Mouse (Mus musculus) testis, postnatal 14 days (tissue): ENCODE measurements around the gene Rpl22.

Source experiments
- DNase-seq: peaks from one replicate; pipeline ENCODE4 v3.0.0; 2021; ENCODE audit warnings: low spot score

Rpl22 gene

DNA sequence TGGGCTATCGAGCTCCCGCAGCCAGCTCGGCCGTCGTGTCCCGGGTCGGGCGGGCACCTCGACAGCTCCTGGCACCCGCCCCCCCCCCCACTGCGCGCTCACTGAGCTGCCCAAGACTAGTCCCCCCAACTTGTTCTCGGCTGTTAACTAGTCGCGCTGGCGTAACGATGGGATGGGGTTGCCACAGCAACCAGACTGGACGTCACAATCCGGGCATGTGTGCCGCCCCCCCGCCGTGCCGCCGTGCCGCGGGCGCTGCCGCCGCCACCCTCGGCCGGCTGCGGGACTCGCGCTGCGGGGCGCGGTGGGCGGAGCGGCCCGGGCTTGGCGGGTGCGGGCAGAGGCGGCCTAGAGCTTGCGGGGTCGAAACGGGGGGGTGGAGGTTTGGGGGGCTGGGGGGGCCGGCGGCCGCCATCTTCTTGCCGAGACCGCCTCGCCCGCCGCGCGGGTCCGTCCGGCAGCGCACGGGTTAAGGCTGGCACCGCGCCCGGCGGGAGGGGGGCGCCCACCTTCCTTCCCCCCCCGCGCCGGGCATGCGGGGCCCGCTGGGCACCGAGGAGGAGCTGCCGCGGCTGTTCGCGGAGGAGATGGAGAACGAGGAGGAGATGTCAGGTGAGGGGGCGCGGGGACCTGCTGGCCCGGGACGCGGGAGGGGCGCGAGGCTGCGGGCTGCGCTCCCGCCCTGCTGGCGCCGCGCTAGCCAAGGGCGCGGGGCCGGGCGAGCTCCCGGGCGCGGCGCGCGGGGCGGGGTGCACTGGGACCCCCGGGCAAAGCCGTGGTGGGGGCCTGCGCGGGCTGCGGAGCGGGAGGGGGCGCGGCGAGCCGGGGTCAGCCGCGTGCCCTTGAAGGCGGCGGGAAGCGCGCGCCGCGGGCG lies 13.1 kb downstream of the Rpl22 start, which contains the start of gene Chd5:
TSS of gene Chd5 (plus strand) at position 233 of the 874 bp plus-strand sequence.
- no peak for DNase-seq

DNA sequence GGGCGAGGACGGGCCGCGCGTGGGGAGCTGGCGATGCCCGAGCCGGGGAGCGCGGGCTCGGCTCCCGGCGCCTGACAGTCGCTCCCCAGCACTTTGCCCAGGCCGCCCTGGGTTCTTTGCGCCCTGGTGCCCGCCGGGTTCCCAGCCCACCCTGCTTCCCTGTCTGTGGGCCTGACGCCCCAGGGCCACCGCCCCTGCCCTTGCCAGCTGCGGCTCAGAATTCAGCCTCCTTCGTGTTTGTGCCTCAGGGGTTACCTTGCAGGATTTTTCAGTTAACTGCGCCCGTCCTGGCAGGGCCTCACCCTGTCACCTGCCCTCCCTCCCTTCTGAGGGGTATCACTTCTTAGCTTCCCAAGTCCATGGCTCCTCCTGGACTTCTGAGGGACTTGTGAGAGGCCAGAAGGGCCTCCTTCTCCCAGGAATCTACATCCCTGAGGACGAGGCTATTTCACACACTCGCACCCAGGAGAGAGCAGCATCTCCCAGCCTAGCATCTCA lies 13.8 kb downstream of the Rpl22 start:
- no peak for DNase-seq

DNA sequence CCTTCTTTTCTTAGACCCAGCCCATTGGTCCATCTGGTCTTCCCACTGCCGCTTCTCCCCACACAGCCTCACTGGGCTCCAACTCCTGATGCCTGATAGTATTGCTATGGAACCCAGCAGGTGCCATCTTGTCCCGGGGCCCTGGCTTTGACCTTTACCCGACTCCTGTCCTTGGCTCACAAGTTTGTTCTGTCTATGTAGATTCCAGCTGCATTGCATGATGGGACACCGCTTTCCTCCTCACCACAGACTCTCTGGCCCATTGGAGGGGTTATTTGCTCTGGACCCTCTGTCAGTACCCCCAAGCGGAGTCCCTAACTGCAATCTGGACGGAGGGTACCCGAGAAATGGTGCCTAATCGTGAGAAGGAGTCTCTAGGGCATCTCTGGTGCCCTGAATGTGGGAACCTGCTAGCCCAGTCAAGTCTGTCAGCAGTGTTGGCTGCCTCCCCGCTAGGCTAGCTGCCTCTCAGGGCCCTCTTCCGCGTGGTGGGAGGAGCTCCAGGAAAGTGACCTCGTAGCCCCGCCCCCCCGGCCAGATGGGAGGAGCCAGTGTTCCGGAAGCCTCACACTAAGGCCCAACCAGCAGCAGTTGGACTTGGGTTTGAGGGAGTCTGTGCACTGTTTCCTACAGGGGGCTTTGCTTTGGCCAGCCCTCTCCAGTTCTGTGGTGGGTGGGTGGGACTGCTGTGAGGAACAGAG lies 15.2 kb downstream of the Rpl22 start:
- peak; percentile 67 for DNase-seq

DNA sequence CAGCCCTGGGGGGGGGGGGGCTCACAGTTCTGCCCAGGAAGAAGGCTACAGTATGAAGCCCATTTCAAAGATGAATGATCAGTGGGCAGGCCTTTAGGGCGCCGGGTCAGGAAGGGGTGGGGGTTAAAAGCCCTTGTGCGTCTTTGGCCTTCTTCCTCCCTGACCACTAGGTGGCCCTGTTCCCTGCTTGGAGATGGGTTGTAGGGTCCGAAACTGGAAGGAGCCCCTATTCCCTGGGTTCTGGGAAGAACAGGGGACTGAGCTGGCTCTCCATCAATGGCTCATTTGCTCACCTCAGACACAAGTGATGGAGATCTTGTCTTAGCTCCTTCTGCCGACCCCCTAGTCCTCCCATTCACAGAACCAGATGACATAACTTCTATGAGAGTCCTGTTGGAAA lies 17.8 kb downstream of the Rpl22 start:
- DNase-seq, result no peak

DNA sequence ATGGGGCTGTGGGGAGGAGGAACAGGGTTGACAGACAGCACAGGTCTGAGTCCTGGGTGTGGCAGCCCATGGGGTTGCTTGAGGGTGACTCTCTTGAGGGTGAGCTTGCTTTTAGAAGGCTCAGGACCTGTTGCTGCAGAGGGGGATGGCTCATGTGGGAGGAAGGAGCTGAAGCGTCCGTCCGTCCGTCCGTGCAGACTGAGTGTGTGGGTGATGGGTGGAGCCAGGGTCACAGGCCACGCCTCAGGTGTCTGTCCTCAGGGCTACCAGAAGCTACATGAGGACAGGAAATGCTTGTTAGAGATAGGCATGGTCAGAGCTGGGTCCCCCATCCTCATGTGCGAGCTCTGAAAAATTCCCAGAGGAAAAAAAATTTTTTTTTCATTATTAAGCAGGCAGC lies 19.1 kb downstream of the Rpl22 start:
- DNase-seq, result no peak

DNA sequence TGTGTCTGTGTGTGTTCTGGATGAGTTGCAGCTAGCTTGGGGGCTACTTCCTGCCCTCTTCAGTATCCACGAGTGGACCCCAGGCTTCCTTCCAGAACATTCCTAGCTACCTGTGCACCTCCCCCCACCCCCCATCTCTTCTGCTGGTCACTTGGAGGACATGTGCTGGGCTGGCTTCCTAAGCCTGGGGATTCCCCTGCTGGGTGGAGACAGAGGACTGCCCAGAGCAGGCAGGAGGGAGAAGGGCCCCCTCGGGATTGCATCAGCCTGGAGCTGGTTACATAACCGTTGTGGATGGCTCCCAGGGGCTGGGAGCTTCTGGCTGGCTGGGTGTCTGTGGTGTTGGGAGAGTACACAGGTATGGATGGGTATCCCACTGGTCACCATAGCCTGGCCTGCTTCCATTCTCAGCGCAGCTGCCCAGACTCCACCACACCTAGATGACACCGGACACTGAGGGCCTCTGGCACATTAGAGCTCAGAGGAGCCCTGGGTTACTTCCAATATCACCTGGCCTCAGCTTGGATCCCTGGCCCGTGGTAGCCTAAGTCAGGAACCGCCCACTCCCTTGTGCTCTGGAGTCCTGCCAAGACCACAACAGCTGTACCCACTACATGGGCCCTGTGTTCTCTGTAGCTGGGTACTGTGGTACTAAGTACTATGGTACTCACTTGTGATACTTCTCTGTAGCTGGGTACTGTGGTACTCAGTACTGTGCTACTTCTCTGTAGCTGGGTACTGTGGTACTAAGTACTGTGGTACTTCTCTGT lies 19.8 kb downstream of the Rpl22 start:
- DNase-seq, result no peak

DNA sequence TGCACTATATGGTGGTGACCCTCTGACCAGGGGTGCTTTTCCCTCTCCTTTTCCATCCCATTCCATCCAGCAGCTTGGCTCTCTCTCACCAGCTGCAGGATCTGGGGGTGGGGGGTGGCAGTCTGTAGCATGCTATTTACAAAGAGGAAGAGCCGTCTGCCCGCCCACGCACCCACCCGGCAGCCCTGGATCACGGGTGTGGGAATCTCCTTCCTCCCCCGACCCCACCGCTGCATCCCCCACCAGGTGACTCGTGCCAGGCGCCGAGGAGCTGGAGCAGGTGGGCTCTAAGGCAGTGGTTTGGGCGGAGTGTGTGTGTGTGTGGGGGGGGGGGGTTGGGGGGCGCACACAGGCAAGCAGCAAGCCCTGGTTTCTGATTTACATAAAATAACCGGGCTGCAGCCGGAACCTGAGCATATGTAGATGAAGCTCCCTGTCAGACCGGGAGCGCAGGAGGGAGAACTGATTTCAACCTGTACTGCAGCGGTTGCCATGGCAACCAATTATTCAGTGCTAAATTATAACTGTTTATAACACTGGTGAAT lies 24.4 kb downstream of the Rpl22 start:
- no peak for DNase-seq

DNA sequence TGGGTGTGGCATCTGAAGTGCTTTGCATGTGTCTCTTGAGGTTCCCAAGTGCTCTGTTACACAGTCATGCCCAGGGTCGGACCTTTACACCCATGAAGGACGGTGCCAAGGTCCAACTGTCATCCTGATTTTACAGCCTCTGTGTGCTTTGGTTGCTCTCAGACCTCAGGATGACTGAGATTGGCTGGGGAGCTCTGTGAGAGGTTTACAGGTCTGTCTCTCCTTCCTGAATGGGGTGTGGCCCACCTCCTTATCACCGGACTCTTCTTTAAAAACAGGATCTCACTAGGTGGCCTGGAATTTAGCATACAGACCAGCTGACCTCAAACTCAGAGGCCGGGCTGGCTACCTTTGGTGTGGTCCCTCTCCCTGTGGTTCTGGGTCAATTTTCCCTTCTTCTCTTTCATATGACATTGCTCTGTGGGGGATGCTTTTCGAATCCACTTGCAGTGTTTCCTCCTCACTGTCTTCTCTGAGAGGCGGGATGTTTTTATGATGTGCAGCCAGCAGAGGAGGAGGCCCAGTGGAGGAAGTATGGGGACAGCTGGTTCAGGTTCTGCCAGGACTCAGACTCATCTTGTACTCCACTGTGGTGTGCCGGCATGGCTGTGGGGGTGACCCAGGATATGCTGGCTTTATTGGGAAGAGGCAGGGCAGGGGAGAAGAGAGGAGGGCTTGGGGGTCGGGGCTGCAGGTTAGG lies 25.3 kb downstream of the Rpl22 start:
- DNase-seq, result no peak

DNA sequence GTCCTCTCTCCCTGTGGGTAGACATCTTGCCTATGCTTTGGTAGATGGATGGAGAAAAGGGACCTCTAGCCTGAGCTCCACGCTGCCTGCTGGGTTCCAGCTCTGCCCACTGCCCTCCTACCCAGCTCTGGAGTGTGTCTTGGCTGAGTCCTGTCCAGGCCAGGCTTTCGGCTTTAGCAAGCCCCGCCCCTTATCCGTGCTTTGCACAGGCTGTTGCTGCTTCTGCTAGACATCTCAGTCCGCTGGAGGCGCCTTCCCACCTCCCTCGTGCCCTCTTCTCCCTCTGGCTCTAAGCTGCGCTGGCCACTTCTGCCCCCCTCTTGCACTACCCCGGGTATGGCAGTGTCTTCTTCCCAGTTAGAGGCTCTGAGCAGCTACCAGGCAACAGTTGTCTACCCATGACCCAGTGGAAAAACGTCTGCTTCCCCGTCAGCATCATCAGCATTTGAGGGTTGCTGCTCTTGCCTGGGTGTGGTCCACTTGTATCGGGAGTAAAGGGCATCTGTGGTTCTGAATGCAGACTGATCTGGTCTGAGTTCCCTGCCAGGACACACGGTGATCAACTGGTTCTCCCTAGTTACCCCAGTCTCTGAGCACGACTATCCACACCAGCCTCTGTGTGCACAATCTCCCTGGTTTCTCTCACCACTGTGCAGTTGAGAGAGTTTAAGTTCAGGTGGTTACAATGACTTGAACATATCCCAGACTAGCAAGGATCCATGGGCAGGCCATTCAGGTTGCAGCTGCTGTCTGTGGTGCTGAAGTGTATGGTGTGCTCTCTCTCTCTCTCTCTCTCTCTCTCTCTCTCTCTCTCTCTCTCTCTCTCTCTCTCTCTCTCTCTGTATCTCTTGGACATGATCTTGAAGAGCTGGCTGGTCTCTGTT lies 26.1 kb downstream of the Rpl22 start:
- no peak for DNase-seq

DNA sequence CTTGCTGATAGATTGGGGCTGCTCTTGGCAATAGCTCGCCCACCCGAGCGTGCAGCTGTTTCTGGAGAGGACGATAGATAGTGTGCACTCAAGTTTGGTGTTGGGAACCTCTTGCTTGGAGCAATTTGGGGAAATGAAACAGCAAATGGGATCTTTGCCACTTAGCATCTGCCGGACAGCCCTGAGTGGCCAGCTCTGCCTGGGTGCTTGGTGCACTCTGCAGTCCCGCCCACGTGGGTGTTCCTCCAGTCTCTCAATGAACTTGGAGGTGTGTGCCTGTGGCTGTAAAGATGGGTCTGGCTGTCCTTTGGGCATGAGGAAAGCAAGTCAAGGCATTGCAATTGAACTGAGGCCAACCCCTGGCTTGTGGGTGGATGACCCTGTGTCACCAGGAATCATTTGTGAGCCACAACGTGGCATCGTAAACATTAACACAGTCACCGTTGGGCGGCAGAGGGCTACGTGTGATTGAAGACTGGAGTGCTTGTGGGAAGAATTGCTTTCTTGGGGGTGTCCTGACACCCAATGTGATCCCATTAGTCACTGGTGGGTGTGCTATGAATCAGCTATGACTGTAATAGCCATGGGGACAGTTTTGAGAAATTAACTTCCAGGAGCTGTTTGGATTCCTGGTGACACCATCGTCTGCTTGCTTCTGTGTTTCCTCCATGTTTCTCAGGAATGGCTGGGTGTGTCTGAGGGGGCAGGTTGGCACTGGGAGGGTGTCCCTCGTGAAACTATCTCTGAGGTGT lies 28.5 kb downstream of the Rpl22 start:
- no peak for DNase-seq

DNA sequence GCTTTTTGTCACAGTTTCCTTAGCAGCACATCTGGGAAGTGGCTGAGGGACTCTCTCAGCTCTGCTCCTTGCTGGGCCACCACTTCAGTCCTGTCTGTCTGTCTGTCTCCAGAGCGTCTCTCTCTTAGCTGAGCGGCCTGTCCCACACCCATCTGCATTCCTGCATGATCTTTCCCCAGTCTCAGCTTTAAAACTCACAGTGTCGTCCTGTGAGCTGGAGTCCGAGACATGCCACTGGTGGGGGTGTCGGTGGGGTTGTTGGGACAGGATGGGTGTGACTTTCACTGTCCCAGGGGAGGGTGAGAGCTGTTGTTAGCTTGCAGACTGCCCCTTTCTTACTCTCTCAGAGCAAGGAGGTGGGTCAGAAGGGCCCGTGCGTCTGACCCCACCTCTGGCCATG lies 30.1 kb downstream of the Rpl22 start:
- no peak for DNase-seq

DNA sequence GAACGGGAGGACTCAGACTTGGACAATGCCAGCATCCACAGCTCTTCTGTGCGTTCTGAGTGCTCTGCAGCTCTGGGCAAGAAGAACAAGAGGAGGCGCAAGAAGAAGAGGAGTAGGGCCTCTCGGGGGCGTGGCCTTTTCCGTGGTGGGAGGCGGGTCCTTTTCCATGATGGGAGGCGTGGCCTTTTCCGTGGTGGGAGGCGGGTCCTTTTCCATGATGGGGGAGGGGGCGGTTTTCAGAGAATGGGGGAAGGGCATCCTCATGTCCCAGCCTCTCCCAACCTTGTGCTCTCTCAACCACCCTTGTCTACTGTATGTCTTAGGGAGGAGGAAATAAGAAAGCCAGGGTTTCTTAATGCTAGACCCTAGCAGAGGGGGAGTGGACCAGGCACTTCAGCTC lies 34.2 kb downstream of the Rpl22 start:
- no peak for DNase-seq

DNA sequence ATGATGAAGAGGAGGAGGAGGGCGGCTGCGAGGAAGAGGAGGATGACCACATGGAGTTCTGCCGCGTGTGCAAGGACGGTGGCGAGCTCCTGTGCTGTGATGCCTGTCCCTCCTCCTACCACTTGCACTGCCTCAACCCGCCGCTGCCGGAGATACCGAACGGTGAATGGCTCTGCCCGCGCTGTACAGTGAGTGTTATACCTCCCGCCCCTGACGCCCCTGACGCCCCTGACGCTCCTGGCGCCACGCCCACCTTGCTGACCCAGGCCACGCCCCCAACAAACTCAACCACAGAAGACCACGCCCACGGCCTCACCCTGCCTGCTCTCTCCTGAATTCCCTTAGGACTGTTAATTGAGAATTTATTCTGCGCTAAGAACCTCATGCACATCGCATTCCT lies 35.3 kb downstream of the Rpl22 start:
- DNase-seq, result peak; percentile 65

DNA sequence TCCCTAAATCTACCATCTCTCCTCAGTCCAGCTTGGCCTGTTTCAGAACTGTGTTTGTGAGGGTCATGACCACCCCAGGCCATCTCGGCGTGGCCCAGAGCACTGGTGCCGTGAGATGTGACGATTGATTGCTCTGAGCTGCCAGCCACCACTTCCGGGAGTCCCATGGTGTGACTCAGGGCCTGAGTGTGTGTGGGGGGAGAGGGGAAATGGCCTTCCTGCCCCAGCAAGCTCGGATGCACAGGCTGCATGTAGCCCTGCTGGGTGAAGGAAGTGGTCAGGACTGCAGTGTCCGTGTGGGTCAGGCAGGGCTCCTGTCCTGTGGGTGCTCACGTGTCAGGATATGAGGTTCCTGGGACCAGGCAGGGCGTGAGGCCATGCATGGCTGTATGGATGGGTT lies 36.6 kb downstream of the Rpl22 start:
- no peak for DNase-seq

DNA sequence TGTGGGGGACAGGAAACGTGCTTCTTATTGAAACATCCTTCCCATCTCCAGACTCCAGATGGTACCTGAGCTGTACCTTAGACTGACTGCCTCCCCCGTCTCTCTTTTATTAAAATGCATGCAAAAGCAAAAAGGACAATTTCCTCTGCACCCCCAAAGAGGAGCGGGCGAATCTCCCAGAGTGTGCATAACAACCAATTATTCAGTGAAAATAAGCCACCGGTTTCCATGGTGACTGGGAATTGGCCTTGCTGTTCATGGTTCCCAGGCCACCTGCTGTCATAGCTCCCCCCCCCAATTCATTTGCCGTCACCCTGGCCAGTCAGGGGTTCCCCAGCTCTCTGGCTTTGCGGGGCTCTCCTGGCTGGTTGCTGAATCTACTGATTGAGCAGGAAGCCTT lies 39.7 kb downstream of the Rpl22 start:
- no peak for DNase-seq

DNA sequence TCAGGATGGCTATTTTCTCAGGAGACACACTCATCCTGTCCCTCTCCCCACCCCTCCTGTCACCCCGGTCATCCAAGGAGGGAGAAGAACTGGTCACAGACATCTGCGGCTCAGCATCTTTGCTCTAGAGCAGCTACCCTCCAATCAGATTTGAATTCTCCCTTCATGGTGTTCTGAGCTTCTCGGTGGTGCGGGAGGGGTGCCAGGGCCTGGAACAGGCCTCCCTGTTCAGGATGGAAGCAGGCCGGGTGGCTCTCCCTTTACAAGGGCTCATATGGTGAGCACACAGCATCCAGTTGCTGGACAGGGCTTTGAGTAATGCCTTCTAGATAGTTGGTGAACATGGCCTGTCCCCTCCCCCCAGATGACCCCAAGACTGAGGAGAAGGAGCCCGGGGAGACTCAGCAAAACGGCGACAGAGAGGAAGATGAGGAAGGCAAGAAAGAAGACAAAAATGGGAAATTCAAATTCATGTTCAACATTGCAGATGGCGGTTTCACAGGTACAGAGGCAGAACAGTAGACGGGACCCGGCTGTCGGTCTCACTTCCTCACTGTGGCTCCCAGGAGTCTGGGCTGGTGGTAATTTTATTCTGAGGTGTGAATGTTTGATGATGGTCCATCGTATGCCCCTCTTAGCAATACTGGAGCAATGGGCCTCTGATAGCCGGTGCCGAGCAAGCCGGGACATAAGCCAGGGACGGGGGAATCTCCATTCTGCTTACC lies 57.1 kb downstream of the Rpl22 start:
- no peak for DNase-seq
